Mouse (Mus musculus) embryo, embryonic 10.5 days (tissue): ENCODE results near the gene Slc25a34.

Source experiments
- DNase-seq: peaks from one replicate; pipeline ENCODE4 v3.0.0-alpha.2; 2015; ENCODE audit warnings: low spot score

Slc25a34 gene

GRCm38 (mm10) chr4:141617863-141618564 is 5.6 kb downstream of the Slc25a34 start:
- DNase-seq, result peak; percentile 64

- DNase-seq, result peak; percentile 82
Measured at GRCm38 (mm10) chr4:141617299-141617698, 6.3 kb downstream of the Slc25a34 start.

- DNase-seq, result no peak
Measured at GRCm38 (mm10) chr4:141616811-141617210, 6.8 kb downstream of the Slc25a34 start.

GRCm38 (mm10) chr4:141614946-141615345 is 8.7 kb downstream of the Slc25a34 start:
- DNase-seq, result no peak

GRCm38 (mm10) chr4:141609538-141609937 is 14.1 kb downstream of the Slc25a34 start:
- no peak for DNase-seq

- no peak for DNase-seq
Measured at GRCm38 (mm10) chr4:141605861-141606260, 17.8 kb downstream of the Slc25a34 start, which contains the start of gene Fblim1. TSS of gene Fblim1 (minus strand) at chr4:141606096.

- DNase-seq, result no peak
Measured at GRCm38 (mm10) chr4:141605421-141605820, 18.2 kb downstream of the Slc25a34 start.

- DNase-seq, result no peak
Measured at GRCm38 (mm10) chr4:141604493-141604892, 19.1 kb downstream of the Slc25a34 start.

GRCm38 (mm10) chr4:141603921-141604320 is 19.7 kb downstream of the Slc25a34 start:
- no peak for DNase-seq

- DNase-seq, result peak; percentile 22
Measured at GRCm38 (mm10) chr4:141602523-141603223, 20.9 kb downstream of the Slc25a34 start.

GRCm38 (mm10) chr4:141601148-141601862 is 22.3 kb downstream of the Slc25a34 start:
- no peak for DNase-seq

GRCm38 (mm10) chr4:141600364-141600763 is 23.3 kb downstream of the Slc25a34 start:
- DNase-seq, result peak; percentile 13

- peak; percentile 53 for DNase-seq
Measured at GRCm38 (mm10) chr4:141599251-141600141, 24.1 kb downstream of the Slc25a34 start.

GRCm38 (mm10) chr4:141598894-141599250 is 24.7 kb downstream of the Slc25a34 start:
- DNase-seq, result peak; percentile 59

GRCm38 (mm10) chr4:141598199-141598893 is 25.3 kb downstream of the Slc25a34 start:
- DNase-seq, result peak; percentile 73

GRCm38 (mm10) chr4:141596700-141597328 is 26.8 kb downstream of the Slc25a34 start:
- DNase-seq, result no peak

GRCm38 (mm10) chr4:141595605-141596268 is 27.9 kb downstream of the Slc25a34 start:
- no peak for DNase-seq

GRCm38 (mm10) chr4:141595138-141595537 is 28.5 kb downstream of the Slc25a34 start:
- DNase-seq, result no peak

- DNase-seq, result peak; percentile 56
Measured at GRCm38 (mm10) chr4:141591547-141591946, 32.1 kb downstream of the Slc25a34 start.

GRCm38 (mm10) chr4:141583919-141584318 is 39.7 kb downstream of the Slc25a34 start:
- DNase-seq, result no peak
